Mouse (Mus musculus) hindbrain, embryonic 15.5 days (tissue): ENCODE measurements around the gene Olfr1158. TPM values are rescaled to one million over a fixed set of nuclear protein-coding genes. Genes with fewer than 3 reads are reported as not detected.
"Not testable (repeated sequence)": the region's sequence is repeated elsewhere in the genome, so short reads cannot be mapped to it uniquely, and the experiment has no call there.

Experiments
- ATAC-seq: fragments of 200-750 bp; cut with Nextera tagmentation; 2 replicates; pipeline ENCODE4 v1.8.0; 2017; ENCODE audit warnings: low read depth, moderate number of reproducible peaks, moderate TSS enrichment; ENCODE audit not compliant: low FRiP score
- H3K27ac ChIP-seq: fragments of 300-500 bp; sonication (generic); replicated peaks from 2 replicates; pipeline ENCODE4 v1.5.1; 2015; ENCODE audit warnings: mild to moderate bottlenecking, inconsistent platforms
- H3K27me3 ChIP-seq: fragments of 300-500 bp; sonication (generic); 2 replicates; pipeline ENCODE4 v1.6.1; 2015; ENCODE audit warnings: control low read depth, inconsistent platforms
- H3K36me3 ChIP-seq: fragments of 300-500 bp; sonication (generic); 2 replicates; pipeline ENCODE4 v1.6.1; 2015; ENCODE audit warnings: control low read depth, inconsistent platforms
- H3K4me1 ChIP-seq: fragments of 300-500 bp; sonication (generic); replicated peaks from 2 replicates; pipeline ENCODE4 v1.6.1; 2015; ENCODE audit warnings: control low read depth, inconsistent platforms
- H3K4me2 ChIP-seq: fragments of 300-500 bp; sonication (generic); 2 replicates; pipeline ENCODE4 v1.6.1; 2015; ENCODE audit warnings: moderate library complexity, mild to moderate bottlenecking, inconsistent platforms
- H3K4me3 ChIP-seq: fragments of 300-500 bp; sonication (generic); 2 replicates; pipeline ENCODE4 v1.5.1; 2015; ENCODE audit warnings: mild to moderate bottlenecking, inconsistent platforms
- H3K9ac ChIP-seq: fragments of 300-500 bp; sonication (generic); 2 replicates; pipeline ENCODE4 v1.6.1; 2015; ENCODE audit warnings: inconsistent platforms
- H3K9me3 ChIP-seq: fragments of 300-500 bp; sonication (generic); 2 replicates; pipeline ENCODE4 v1.6.1; 2016; ENCODE audit warnings: control low read depth, inconsistent platforms
- WGBS: fragments of 180-500 bp; shearing (Covaris S2); methylation state at CpG from one replicate; pipeline ENCODE4 v1.1.7; 2015; 5-methylcytosine and 5-hydroxymethylcytosine counted together
- polyA plus RNA-seq: library from polyadenylated mRNA; unstranded; fragments of >200 nt; fragmentation: Nextera tagmentation; extraction: Ambion mirVana; gene quantifications from 2 replicates; pipeline ENCODE4 v1.2.1, GENCODE M21; 2015

Gene Olfr1158
- polyA plus RNA-seq, result not detected in 2 replicates

DNA sequence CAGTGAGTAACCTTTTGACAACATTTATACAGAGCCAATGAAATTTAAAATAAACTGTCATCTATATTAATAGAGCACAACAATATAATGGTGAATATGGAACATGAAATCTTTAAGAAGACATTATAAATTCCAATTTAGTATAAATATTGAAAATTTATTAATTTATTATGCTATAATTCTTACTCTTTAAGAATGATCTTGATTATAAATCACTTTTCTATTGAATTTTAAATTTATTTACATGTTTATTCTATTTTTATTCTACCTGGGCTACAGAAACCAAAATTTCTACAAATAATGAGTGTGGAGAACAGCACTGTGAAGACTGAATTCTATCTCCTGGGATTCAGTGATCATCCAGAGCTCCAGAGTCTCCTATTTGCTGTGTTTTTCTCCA lies at the start of gene Olfr1158:
Gene Olfr1158, plus strand, starts transcription at position 301 of the 400 bp plus-strand sequence.
- Histone ChIP-seq H3K9me3 (no peaks in the 10 kb centered on the region), H3K4me2 (no peak within 1 kb of the TSS), H3K9ac (no peak within 1 kb of the TSS), H3K27ac (no peak within 1 kb of the TSS), H3K27me3 (no peaks in the 10 kb centered on the region), H3K4me3 (no peak within 1 kb of the TSS), H3K4me1 (no peaks in the 10 kb centered on the region), H3K36me3 (no peaks in the 10 kb centered on the region)
- ATAC-seq, result no peak

DNA sequence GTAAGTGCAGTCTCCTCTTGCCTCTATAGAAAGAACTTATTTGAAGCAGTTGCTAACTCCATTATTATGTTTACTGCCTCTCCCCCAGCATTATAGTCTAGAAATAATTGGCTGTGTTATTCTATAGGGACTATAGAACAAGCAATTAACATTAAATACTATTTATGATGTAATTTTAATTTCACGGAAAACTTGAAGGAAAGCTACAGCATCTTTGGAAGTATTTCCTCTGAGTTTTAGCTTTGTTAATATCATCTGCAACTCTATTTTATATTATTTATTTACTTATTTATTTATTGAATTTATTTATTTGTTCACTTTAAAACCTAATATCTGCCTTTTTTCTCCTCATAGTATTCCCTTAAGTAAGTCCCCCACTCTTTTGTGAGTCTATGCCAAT lies 44.9 kb upstream of the Olfr1158 start, which contains the start of gene Olfr1155:
Gene Olfr1155, minus strand, starts transcription at position 101 of the 400 bp plus-strand sequence.
- Histone ChIP-seq H3K27ac (no peak within 1 kb of the TSS), H3K27me3 (no peaks in the 10 kb centered on the region), H3K36me3 (no peaks in the 10 kb centered on the region), H3K9ac (no peak within 1 kb of the TSS), H3K4me1 (no peaks in the 10 kb centered on the region), H3K4me2 (no peak within 1 kb of the TSS), H3K4me3 (no peak within 1 kb of the TSS), H3K9me3 (no peaks in the 10 kb centered on the region)
- no peak for ATAC-seq
- WGBS, result 100% methylated on average over 1 of the region's 1 CpGs

DNA sequence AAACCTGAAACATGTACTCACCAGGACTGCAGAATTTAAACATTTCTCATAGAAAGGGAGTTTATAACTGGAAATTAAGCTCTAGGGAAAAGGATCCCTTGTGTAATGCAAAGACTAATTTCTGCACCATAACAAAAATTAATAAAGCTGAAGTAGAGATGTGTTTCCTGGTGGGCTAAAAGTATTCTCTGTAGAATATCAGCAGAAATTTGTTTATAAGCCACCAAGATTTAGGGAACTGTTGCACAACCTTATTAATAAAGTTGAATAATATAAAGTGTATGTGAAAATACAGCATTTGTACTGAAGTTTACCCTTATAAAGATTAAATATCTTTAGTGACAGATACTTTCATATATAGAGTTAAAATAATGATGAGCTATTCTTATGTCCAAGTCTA lies 36.9 kb upstream of the Olfr1158 start, which contains the start of gene Olfr1156:
Gene Olfr1156, minus strand, starts transcription at position 101 of the 400 bp plus-strand sequence.
- Histone ChIP-seq H3K36me3 (no peaks in the 10 kb centered on the region), H3K27me3 (no peaks in the 10 kb centered on the region), H3K27ac (no peak within 1 kb of the TSS), H3K4me2 (no peak within 1 kb of the TSS), H3K9ac (no peak within 1 kb of the TSS), H3K4me3 (no peak within 1 kb of the TSS), H3K9me3 (no peaks in the 10 kb centered on the region), H3K4me1 (no peaks in the 10 kb centered on the region)
- ATAC-seq, result no peak

DNA sequence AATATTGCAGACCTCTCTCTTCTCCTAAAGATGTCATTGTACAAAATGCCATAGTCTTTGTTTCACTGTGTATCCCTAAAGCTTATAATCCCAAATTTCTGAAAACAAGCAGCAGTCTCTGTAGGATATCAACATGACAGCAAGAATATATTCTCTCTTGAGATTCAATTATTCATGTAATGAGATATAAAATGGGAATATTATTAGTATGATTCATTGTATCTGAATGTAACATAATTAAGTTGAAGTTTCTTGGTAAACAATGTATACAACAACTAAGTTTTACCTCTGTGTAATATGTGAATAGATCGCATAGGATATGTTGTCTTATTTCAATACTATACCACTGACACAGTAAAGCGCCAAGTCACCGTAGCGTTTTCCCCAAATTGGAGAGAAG lies 21.7 kb upstream of the Olfr1158 start, which contains the start of gene Olfr1157:
Gene Olfr1157, minus strand, starts transcription at position 101 of the 400 bp plus-strand sequence.
- H3K36me3 ChIP-seq, result no peaks in the 10 kb centered on the region
- H3K4me2 ChIP-seq, result no peak within 1 kb of the TSS
- H3K9ac ChIP-seq, result no peak within 1 kb of the TSS
- H3K4me3 ChIP-seq, result no peak within 1 kb of the TSS
- 99% methylated on average over 4 of the region's 4 CpGs for WGBS
- no peak within 1 kb of the TSS for H3K27ac ChIP-seq
- ATAC-seq, result no peak
- no peaks in the 10 kb centered on the region for H3K4me1 ChIP-seq
- no peaks in the 10 kb centered on the region for H3K9me3 ChIP-seq
- H3K27me3 ChIP-seq, result no peaks in the 10 kb centered on the region

DNA sequence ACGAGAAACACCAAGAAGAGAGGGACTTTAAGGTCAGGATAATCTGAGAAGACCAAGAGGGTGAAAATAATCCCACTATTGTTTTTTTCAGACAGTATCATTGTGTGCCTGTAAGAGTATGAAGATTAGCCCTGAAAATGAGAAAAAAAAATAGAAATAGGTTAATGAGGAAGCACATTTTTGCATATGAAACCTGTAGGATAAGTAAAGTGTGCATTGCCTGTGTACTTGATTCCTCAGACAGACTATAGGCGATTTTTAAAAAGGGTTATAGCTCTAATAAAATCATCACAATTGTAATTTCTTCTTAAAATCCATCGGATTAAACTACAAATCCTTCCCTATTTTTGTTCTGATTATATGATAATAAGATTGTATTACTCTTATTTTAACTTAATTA lies 15.3 kb upstream of the Olfr1158 start, which contains the start of gene Olfr74:
Gene Olfr74, minus strand, starts transcription at position 101 of the 400 bp plus-strand sequence.
- H3K4me3 ChIP-seq, result no peak within 1 kb of the TSS
- H3K4me1 ChIP-seq, result no peaks in the 10 kb centered on the region
- ATAC-seq, result no peak
- 79% methylated on average over 3 of the region's 3 CpGs for WGBS
- no peak within 1 kb of the TSS for H3K9ac ChIP-seq
- no peaks in the 10 kb centered on the region for H3K36me3 ChIP-seq
- H3K27me3 ChIP-seq, result no peaks in the 10 kb centered on the region
- no peak within 1 kb of the TSS for H3K27ac ChIP-seq
- H3K9me3 ChIP-seq, result no peaks in the 10 kb centered on the region
- no peak within 1 kb of the TSS for H3K4me2 ChIP-seq

DNA sequence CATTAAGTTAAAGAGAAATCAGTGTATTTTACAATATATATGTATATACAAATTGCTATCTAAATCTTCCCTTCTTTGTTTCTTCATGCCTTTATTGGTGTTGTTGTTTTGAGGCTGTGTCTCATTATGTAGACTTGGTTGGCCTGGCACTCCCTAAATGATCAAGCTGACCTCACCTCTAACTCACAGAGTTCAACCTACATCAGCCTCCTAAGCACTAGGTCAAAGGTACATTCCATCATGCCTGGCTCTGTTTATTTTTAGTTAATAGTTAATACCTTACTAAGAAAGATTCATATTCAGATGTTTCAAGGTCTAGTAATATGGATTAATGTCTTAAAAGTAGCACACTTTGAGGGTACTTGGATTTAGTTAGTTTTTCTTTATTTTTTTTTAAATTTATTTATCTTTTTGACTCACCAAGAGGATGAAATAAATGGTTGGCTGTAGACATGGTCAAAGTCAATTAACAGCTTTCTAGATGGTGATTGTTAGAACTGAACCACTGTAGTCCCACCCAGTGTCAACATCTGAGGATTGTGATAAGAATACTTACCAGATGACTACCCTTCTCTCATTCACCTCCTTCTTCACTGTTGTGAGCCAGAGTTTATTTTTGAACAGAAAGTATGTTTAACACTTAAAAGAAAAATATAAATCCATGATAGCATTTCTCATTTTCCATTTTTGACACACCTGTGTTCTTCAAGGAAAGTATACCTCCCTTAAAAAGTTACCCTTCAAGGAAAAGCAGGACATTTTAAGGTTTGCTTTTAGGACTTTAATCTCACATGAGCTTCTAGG lies 17.8 kb downstream of the Olfr1158 start, which contains the start of gene Olfr1160:
Gene Olfr1160, minus strand, starts transcription at position 754 of the 804 bp plus-strand sequence.
- no peak for ATAC-seq
- H3K4me1 ChIP-seq, result no peaks in the 10 kb centered on the region

DNA sequence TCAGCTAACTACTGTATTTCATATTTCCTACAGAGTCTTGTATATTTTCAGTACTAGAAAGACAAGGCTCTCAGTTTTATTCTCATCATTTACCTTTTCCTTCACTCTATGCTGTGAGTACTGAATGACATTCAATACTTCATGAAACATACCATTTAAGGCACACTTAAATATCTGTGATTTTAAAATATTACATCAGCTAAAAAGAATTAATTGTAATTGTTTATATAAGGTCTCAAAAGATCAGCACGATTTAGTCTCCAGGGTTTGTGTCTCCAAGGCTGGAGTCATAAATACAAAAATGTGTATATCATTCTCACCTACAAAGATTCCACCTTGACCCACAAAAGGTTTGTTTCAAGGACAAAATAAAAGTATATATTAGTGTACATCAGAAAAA lies 32.6 kb downstream of the Olfr1158 start, which contains the start of gene Olfr1161:
Gene Olfr1161, plus strand, starts transcription at position 301 of the 400 bp plus-strand sequence.
- not testable (repeated sequence) for H3K4me3 ChIP-seq, H3K9ac ChIP-seq, H3K4me2 ChIP-seq, ATAC-seq, H3K4me1 ChIP-seq, H3K9me3 ChIP-seq, H3K27ac ChIP-seq, H3K27me3 ChIP-seq, H3K36me3 ChIP-seq
- 89% methylated on average over 1 of the region's 1 CpGs for WGBS

More for the DNA sequence above, 17.8 kb downstream of the Olfr1158 start, which contains the start of gene Olfr1160:
- H3K9ac ChIP-seq, result no peak within 1 kb of the TSS
- H3K27ac ChIP-seq, result no peak within 1 kb of the TSS
- no peak within 1 kb of the TSS for H3K4me2 ChIP-seq
- no peaks in the 10 kb centered on the region for H3K9me3 ChIP-seq
- no peak within 1 kb of the TSS for H3K4me3 ChIP-seq
- no peaks in the 10 kb centered on the region for H3K36me3 ChIP-seq
- no peaks in the 10 kb centered on the region for H3K27me3 ChIP-seq

DNA sequence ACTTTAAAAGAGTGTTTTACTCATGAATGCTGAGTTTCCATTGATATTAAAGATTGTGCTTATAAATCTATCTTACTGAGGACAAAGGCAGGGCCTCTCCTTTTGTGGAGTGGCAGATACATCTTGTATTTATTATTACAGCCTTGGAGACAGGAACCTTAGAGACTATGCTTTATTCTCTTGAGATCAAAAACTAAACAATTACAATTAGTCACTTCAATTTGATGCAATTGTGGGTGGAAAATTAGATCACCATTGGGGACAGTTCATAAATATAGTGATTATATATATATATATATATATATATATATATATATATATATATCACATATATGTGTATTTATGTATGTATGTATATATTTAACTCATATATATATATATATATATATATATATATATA lies 47.7 kb downstream of the Olfr1158 start, which contains the start of gene Olfr73:
Gene Olfr73, minus strand, starts transcription at position 101 of the 400 bp plus-strand sequence.
- no peak within 1 kb of the TSS for H3K4me3 ChIP-seq
- H3K9me3 ChIP-seq, result no peaks in the 10 kb centered on the region
- no peak within 1 kb of the TSS for H3K27ac ChIP-seq
- no peaks in the 10 kb centered on the region for H3K36me3 ChIP-seq
- ATAC-seq, result no peak
- no peaks in the 10 kb centered on the region for H3K4me1 ChIP-seq
- H3K4me2 ChIP-seq, result no peak within 1 kb of the TSS
- no peak within 1 kb of the TSS for H3K9ac ChIP-seq
- no peaks in the 10 kb centered on the region for H3K27me3 ChIP-seq

Other genes with a start within 250 kb of the Olfr1158 start
- not detected in 2 replicates for gene Olfr1140, start 246.4 kb upstream of the Olfr1158 start, polyA plus RNA-seq
- gene Olfr1141, start 236.1 kb upstream of the Olfr1158 start, polyA plus RNA-seq, result not detected in 2 replicates
- gene Olfr152, start 210.6 kb upstream of the Olfr1158 start, polyA plus RNA-seq, result not detected in 2 replicates
- gene Olfr1143, start 189.5 kb upstream of the Olfr1158 start, polyA plus RNA-seq, result not detected in 2 replicates
- gene Olfr1145, start 180.3 kb upstream of the Olfr1158 start, polyA plus RNA-seq, result not detected in 2 replicates
- not detected in 2 replicates for gene Olfr1148, start 159.6 kb upstream of the Olfr1158 start, polyA plus RNA-seq
- not detected in 2 replicates for gene Olfr1150-ps1, start 146.1 kb upstream of the Olfr1158 start, polyA plus RNA-seq
- gene Olfr1151, start 134.3 kb upstream of the Olfr1158 start, polyA plus RNA-seq, result not detected in 2 replicates
- gene Olfr1152, start 123.6 kb upstream of the Olfr1158 start, polyA plus RNA-seq, result not detected in 2 replicates
- gene Olfr1153, start 95.2 kb upstream of the Olfr1158 start, polyA plus RNA-seq, result 0.09 TPM in 1 of 2 replicates, not detected in the other
- not detected in 2 replicates for gene Olfr1154, start 84.9 kb upstream of the Olfr1158 start, polyA plus RNA-seq
- not detected in 2 replicates for gene Olfr1155, start 45.0 kb upstream of the Olfr1158 start, polyA plus RNA-seq
- gene Olfr1156, start 37.0 kb upstream of the Olfr1158 start, polyA plus RNA-seq, result not detected in 2 replicates
- gene Olfr1157, start 21.8 kb upstream of the Olfr1158 start, polyA plus RNA-seq, result not detected in 2 replicates
- gene Olfr74, start 15.4 kb upstream of the Olfr1158 start, polyA plus RNA-seq, result not detected in 2 replicates
- not detected in 2 replicates for gene Olfr1160, start 18.2 kb downstream of the Olfr1158 start, polyA plus RNA-seq
- not detected in 2 replicates for gene Olfr1161, start 32.7 kb downstream of the Olfr1158 start, polyA plus RNA-seq
- gene Olfr73, start 47.6 kb downstream of the Olfr1158 start, polyA plus RNA-seq, result not detected in 2 replicates
- not detected in 2 replicates for gene Olfr1162, start 61.0 kb downstream of the Olfr1158 start, polyA plus RNA-seq
- gene Olfr1163, start 81.7 kb downstream of the Olfr1158 start, polyA plus RNA-seq, result not detected in 2 replicates
- gene Olfr1164, start 103.9 kb downstream of the Olfr1158 start, polyA plus RNA-seq, result not detected in 2 replicates
- gene Olfr1166, start 138.2 kb downstream of the Olfr1158 start, polyA plus RNA-seq, result not detected in 2 replicates
- not detected in 2 replicates for gene Olfr1167, start 165.1 kb downstream of the Olfr1158 start, polyA plus RNA-seq
- not detected in 2 replicates for gene Olfr1168, start 191.8 kb downstream of the Olfr1158 start, polyA plus RNA-seq
- gene Olfr1170, start 238.2 kb downstream of the Olfr1158 start, polyA plus RNA-seq, result not detected in 2 replicates